Mouse (Mus musculus) ovary, postnatal 10 days (tissue): Measurements from ENCODE around the gene Cdipt.

Experiments used
- DNase-seq: peaks from one replicate; pipeline ENCODE4 v3.0.0; 2022; ENCODE audit warnings: low spot score

Cdipt gene

DNA sequence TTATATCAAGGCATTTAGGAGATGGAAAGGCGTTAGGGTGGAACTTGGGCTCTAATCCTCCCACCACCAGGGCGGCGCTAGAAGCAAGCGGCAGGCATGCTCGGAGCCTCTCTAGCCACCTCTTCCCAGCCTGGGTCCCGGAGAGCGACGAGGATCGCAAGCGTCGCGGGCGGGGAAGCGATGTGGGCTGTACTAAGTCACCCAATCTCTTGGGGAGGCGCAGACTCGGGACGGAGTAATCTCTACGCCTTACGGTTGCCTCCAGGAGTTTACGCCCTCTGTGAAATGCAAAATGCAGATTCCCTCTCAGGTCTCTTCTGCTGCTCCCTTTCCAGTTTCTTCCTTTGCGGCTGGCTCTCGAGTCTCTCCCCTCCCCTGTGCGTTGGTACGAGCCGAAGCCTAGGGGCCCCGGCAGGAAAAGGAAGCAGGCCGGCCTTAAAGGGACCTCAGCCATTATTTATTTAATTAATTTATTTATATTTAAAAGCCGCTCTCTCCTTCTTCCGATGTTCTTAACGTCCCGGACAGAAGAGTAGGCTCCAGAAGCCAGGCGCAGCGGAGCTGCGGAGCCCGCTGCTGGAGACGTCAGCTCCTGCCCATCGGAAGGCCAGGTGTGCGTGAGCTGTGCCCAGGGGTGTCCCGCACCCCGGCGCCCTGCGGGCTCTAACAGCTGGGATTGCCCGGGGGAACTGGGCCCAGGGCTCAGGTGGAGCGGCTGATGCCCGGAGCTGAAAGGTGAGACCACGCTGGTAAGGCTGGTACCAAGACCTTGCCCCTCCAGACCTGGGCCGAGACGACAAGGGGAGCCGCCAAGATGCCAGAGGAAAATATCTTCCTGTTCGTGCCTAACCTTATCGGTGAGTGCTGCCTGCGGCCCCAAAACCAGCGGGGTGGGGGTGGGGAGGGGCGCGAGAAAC, 494 bp downstream of the Cdipt start, which contains the start of gene Cdiptos:
Gene Cdiptos, minus strand, starts transcription at position 149 of the 917 bp plus-strand sequence.
- peak; percentile 92 for DNase-seq

DNA sequence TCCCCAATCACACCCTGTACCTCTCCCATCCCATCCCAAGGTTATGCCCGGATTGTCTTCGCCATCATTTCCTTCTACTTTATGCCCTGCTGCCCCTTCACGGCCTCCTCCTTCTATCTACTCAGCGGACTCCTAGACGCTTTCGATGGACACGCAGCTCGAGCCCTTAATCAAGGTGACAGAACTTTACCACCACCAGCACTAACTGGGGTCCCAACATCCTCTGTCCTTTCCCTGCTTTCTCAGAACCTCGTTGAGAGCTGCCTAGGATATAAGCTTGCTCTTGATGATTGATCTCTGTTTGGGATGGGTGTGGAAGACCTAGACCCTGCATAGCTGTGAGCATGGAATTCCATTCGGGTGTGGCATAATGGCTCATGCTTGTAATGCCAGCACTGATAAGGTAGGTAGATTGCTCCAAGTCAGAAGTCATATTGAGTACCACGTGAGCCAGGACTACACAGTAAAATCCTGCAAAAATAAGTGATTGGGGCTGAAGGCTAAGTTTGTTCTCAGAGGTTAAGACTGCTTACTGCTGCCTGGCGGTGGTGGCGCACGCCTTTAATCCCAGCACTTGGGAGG, 1.3 kb downstream of the Cdipt start:
- no peak for DNase-seq

DNA sequence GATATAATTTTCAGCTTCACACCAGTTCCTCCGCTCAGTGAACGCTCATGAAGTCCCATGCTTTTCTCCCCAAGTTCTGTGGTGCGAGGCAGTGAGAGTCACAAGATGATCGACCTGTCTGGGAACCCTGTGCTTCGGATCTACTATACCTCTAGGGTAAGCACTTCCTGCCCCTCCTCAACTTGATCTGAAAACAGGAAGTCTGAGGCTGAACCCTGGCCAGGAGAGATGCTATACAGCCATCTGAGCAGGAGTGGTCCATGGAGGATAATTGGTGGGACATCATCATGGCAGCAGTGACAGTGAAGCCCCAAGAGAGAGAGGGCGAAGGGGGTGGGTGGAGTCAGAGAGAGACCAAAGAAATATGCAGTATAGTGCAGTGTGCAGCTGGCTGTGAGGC, 3.1 kb downstream of the Cdipt start:
- DNase-seq, result no peak

DNA sequence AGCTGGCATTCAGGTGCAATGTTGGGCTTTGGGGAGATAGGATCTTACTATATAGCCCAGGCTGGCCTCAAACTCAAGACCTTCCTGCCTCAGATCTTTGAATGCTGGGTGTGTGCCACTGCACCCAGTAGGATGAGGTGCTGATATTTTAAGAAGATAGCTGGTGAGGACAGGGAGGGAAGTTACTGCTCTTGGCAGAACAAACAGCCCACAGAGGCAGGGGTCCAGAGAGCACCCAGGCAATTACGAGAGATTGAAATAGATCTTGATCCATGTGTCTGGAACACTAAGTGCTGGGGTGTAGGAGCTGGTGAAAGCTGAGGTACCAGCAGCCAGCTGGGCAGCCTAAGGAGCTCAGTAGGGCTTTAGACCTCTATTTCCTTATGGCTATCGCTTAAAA, 5.9 kb downstream of the Cdipt start:
- no peak for DNase-seq

DNA sequence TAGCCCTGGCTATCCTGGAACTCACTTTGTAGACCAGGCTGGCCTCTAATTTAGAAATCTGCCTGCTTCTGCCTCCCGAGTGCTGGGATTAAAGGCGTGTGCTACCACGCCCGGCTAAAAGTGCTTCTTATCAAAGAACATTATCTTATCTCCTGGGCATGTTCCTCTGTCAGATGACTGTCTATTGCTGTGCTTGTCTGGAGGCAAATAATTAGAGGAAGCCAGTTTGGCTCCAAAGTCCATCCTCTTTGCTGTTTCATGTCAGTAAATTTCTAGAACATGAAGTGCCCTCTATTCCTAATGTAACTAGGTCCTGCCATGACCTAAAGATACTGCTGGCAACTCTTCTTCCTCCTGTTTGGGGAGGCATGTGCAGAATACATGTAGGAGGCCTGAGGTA, 6.3 kb downstream of the Cdipt start:
- DNase-seq, result no peak

DNA sequence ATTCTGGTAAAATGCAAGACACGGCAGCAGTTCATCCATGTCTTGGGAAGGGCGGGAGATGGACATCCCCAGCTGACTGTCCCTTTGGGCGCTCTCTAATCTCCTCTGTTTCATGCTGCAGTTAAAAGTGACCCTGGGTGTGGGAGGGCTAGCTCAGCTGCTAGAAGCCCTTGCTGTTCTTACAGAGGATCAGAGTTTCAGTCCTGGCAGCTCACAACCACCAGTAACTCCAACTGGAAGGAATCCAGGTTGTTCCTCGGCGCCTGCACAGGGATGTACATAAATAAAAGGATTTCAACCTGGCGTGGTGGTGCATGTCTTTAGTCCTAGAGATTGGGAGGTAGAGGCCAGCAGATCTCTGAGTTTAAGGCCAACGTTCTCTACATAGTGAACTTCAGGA, 7.4 kb downstream of the Cdipt start:
- DNase-seq, result no peak

DNA sequence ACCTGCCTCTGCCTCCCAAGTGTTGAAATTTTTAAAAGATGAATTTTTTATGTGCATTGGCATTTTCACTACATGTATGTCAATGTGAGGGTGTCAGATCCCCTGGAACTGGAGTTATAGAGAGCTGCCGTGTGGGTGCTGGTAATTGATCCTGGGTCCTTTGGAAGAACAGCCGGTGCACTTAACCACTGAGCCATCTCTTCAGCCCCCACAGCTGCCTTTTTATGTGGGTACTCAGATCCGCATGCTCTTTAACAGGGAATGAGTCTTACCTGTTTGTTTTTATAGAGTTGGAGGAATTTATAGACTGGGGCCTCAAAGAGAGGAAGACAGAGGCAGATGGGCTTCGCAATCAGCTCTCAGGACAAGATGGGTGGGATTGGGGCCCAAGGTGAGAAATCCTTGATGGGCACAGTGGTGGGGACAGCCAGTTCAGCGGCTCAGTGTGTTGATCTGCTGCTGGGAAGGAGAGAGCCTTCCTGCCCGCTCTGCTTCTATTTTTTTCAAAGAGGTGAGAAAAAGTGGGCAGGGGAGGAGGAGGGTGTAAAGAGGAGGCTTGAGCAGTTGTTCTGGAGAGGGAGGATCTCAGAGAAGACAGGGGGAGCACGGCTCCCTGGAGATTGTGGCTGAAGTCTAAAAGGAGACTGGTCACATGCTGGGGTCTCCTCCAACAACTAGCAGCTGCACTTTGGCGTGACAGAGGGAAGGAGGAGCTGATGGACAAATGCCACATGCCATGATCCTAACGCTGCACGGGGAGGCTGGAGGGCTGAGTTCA, 9.1 kb downstream of the Cdipt start:
- DNase-seq, result no peak

DNA sequence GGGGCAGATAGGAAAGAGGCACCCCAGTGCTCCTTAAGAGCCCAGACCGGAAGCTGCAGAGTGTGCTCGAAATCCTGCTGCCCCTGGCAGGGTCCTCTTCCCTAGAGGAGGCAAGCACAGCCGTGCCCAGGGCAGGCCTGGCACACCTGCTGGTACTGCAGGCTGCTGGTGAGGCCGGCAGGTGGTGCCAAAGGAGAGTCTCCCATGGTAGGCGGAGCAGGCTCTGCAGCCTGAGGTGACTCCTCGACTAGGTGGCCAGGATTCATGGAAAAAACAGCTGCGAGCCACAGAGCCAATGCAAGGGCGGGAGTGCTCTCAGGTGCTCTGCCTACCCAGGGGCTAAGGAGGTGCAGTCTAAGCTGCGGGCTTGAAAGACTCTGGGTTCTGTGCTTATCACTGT, 10.6 kb downstream of the Cdipt start:
- DNase-seq, result no peak

DNA sequence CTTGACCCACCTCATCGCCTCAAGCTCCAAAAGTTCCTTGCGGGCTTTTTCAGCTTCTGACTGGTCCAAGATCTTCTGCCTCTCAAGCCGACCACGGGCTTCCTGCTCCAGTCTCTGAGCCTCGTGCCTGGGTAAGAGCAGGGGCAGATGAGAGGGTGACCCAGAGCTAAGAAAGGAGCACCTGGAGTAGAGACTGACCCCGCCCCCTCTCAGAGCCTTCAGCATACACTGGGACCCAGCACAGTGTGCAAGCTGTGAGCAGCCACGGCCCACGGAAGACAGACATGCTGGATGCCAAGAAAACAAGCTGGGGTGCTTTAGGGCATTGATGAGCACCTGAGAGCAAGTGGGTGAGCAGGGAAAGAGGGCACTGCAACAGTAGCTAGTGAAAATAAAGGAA, 13.1 kb downstream of the Cdipt start:
- no peak for DNase-seq

DNA sequence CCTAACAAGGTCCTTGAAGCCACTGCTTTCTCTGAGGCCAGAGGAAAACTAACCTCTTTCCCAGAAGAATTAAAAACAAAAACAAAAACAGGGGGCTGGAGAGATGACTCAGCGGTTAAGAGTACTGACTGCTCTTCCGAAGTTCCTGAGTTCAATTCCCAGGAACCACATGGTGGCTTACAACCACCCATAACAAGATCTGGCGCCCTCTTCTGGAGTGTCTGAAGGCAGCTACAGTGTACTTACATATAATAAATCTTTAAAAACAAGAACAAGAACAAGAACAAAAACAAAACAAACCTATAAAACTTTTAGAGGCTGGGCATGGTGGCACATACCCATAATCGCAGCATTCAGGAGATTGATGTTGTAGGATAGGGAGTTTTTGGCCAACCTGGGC, 20.7 kb downstream of the Cdipt start:
- no peak for DNase-seq

DNA sequence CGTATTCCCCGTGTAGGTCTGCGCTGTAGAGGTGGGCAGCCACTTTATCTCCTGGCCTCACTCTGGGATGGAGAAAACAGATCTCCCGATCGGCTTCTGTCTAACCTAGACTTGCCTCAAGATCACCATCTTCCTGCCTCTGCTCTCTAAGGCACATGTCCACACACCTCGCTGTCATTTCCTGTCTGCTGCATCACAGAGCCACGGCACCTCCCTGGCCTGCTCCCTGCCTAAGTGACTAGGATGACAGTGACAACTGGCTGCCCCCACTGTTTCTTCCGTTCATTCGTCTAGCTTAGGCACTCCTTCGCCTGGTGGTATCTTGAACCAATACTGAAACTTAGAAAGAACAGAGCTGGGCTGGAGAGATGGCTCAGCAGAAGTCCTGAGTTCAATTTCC, 23.9 kb downstream of the Cdipt start:
- no peak for DNase-seq

DNA sequence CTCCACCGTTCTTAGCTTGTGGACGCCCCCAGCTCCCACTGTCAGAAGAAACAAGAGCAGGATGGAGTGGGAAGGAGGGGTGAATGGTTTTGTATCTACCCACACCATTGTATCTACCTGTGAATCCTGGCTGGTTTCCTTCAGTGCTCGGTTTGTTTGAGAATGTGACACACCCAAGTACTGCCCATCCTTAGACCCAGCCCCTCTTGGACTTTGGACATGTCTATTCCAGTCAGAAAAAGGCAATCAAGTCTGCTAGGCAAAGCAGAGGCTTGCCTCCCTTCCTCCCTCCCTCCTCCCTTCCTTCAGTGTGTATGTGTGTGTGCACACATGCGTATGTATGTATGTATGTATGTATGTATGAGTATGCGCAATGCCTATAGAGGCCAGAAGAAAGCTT, 27.9 kb downstream of the Cdipt start:
- DNase-seq, result no peak

DNA sequence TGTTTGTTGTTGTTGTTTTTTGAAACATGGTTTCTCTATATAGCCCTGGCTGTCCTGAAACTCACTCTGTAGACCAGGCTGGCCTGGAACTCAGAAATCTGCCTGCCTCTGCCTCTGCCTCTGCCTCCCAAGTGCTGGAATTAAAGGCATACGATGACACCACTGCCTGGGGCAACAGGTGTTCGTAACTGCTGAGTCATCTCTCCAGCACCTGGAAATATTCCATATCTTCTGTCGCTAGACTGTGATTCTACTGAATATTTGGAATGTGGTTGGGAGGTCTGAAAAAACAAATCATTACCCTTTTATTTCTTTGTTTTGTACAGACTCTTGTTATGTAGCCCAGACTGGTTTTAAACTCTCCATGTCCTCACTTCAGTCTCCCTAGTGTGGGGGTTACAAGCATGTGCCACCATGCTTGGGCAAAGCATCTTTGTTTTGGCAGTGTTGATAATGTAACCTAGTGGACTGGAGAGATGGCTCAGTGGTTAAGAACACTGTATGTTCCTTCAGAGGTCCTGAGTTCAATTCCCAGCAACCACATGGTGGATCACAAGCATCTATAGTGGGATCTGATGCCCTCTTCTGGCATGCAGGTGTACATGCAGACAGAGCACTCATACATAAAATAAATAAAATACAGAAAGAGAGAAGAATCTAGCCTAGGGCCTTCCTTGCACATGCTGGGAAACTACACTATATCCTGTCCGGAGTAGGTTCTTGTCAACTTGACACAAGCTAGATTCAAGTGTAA, 28.6 kb downstream of the Cdipt start:
- no peak for DNase-seq

DNA sequence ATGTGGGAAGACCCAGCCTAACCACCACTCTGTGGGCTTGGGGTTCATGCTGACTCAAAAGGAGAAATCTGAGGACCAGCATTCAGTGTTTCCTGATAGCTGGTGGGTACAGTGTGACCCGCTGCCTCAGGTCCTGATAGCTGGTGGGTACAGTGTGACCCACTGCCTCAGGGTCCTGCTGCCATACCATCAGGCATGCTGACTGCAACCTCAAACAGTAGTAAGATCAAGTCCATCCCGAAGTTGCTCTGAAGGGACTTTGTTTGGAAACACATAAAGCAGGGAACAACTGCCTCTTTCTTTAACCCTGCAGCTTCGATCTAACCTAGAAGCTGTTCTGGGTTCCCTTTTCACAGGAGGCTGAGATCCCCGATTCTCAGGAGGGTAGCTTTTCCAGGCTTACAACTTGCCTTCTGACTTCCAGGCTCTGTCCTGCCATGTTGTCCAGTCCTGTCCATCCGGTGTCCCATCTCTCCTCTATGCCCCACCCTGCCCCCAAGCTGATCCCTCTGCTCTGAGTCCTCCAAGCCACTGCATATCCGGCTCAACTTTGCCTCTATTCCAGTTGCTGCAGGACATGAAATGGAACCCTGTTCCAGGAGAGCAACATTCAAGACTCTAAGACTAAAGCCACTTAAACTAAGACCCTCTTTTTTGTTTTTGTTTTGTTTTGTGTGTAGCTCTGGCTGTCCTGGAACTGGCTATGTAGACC, 31.8 kb downstream of the Cdipt start:
- DNase-seq, result no peak

DNA sequence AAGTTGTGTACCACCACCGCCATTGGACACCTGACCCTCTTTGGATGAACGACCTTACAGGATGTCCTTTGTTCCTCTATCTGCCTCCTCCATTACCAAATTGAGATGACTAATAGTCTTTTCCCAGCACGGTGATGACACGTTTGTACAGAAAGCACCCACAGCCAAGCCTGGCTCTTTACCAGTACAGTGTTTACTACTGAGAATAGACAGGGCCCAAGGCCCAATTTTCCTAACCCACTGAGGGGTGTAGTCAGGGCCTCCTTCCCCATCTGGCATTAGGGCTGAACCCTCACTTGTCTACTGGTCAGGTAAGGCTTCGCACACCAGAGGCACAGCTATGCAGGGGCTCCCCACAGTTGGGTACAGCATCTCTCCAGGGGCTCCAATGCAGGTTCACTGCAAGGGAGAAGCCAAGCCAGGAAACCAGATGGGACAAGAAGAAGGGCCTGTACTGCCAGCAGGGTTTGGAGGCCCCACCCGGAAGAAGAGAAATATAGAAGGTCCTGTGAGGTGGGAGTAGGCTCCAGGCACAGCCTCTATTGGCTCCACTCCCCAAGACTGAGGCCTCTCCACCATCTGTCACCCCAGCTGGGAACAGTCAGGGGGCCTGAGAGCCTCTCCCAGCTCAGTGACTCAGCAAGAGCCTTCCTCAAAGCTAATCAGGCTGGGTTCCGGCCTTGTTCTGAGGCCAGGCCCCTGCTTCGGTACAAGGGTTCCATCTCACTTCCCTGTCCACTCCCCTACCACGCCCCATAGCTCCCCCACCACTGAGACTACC, 32.7 kb downstream of the Cdipt start:
- DNase-seq, result no peak

DNA sequence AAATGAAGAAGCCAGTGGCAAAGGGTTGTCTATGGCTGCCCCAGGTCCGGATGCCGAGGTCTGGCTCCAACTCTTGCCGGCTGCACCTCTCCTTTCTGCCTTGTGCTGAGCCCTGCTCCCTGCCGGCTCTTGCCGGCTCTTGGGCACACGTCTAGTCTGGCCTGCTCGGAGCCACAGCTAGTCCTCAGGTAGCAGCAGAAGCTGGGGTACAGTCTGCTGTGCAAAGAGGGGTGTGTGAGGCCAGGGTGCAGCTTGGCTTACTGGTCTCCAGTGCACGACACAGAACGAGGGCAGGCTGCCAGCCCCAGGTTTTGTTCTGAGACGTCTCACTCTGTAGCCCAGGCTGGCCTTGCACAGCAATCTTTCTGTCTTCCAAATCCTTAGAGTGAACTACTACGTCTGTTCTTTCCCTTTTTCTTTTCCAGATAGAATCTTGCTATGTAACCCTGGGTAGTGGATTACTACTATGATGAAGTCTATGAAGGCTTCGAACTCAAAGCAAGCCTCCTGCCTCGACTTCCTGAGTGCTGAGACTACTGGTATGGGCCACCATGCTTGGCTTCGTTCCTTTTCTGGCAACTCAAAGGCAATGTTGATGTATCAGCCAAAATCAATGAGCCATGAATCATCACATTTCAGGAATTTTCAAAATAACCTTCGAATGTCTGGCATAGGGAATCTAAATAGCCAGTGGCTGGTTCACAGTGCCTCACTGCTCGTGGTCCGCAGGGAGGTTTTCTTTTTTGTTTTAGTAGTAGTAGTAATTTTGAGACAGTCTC, 33.8 kb downstream of the Cdipt start:
- no peak for DNase-seq

DNA sequence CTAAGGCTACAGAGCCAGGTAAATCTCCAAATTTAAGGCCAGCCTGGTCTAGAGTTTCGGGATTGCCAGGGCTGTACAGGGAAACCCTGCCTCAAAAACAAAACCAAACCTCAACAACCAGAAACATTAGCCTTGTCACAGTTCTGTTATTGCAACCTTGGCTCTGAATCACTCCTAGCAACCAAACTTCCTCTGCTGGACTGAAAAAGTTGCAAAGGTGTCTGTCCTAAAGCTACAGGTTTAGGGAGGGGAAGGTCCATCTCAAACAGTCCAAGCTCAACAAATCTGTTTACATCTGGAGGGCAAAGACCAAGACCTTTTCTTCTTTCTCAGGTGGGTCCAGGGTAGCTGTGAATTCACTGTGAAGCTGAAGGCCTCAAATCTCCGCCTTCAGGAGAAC, 35.3 kb downstream of the Cdipt start:
- DNase-seq, result no peak

DNA sequence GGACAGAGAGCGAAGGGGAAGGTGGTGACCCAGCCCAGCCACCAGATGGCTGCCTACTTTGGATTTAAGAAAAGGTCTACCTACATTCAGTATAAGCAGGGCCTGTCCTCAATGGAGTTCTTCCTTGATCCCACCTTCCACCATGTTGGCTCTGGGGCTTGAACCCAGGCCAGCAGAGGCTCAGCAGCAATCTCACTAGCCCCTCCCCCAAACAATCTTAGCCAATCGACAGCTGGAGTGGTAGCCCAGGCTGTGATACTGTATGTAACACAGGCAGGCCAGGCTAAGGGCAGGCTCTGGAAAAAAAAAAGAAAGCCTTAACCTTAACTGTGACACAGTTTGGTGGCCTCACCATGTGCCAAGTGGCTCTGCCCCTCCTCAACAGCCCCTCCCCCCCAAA, 36.0 kb downstream of the Cdipt start:
- DNase-seq, result no peak

DNA sequence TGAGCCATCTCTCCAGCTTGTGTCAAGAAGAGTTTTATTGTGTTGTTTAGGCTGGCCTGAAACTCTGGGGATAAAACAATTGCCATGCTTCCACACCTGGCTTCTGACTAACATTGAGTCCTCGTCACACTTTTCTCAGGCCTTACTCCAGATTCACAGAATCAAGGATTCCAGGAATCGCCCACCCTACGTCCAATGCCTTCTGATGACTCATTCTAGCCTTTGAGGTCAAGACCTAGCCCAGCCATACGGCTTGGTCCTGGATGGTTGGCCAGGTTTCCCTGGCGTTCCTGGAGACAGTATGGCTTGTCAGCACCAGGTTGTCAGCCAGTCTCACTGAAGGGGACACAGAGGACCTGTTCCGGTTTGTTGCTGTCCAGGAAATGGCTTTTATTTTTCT, 36.7 kb downstream of the Cdipt start:
- no peak for DNase-seq

DNA sequence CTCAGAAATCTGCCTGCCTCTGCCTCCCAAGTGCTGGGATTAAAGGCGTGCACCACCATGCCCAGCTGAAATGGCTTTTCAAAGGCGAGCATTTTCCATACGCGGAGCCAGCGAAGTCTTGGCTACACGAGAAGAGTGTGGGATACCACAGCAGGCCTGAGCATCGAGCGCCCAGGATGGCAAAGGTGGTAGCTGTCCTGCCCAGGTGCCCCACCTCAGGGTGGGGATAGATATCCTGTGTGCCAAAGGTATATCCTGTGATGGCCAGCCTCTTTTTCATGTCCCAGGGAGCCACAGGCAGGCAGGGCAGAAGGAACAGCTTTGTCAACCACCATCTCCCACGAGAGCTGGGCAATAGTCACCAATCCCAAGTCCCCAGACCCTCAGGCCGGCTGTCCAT, 37.1 kb downstream of the Cdipt start:
- no peak for DNase-seq
